Mouse (Mus musculus) cerebellum, adult 2 months (tissue): Measurements from ENCODE around the gene Qsox1. TPM values are rescaled to one million over a fixed set of nuclear protein-coding genes. Genes with fewer than 3 reads are reported as not detected.

Experiments used
- DNase-seq, 2 experiments: peaks; one replicate each; pipeline ENCODE4 v3.0.0; 2021
- H3K27ac ChIP-seq: fragments of 200-500 bp; 2 replicates; pipeline ENCODE4 v1.5.1; 2012; ENCODE audit warnings: low read length, control low read depth, inconsistent platforms; ENCODE audit not compliant: insufficient read depth
- H3K27me3 ChIP-seq: fragments of 200-500 bp; 2 replicates; pipeline ENCODE4 v1.6.1; 2012; ENCODE audit warnings: inconsistent platforms, mild to moderate bottlenecking, low read length, moderate library complexity; ENCODE audit not compliant: control insufficient read depth, insufficient read depth
- H3K4me1 ChIP-seq: fragments of 200-500 bp; 2 replicates; pipeline ENCODE4 v1.6.1; 2011; ENCODE audit warnings: low read length; ENCODE audit not compliant: control insufficient read depth, insufficient read depth
- H3K4me3 ChIP-seq: fragments of 200-500 bp; replicated peaks from 2 replicates; pipeline ENCODE3; 2011; ENCODE audit warnings: mild to moderate bottlenecking, low read depth, low read length, control low read depth; ENCODE audit not compliant: insufficient read depth
- CTCF ChIP-seq: fragments of 200-500 bp; IDR thresholded peaks from 2 replicates; pipeline ENCODE4 v1.5.1; 2011; ENCODE audit warnings: low read depth, mild to moderate bottlenecking, control low read depth, low read length, moderate library complexity, borderline replicate concordance; ENCODE audit not compliant: insufficient read depth
- POLR2A ChIP-seq: fragments of 200-500 bp; IDR thresholded peaks from 2 replicates; pipeline ENCODE4 v1.6.1; 2011; ENCODE audit warnings: low read length, control low read depth, borderline replicate concordance; ENCODE audit not compliant: insufficient read depth
- WGBS: fragments of 180-500 bp; shearing (Covaris S2); methylation state at CpG from one replicate; pipeline ENCODE4 v1.1.7; 2018; 5-methylcytosine and 5-hydroxymethylcytosine counted together
- polyA plus RNA-seq: library from polyadenylated mRNA; depleted of rRNA; stranded (reverse); fragments of >200 nt; gene quantifications from 2 replicates; pipeline ENCODE4 v1.2.3, GENCODE M21; 2012

Qsox1 gene
- polyA plus RNA-seq, 1 experiment, result 29.0 TPM

DNA sequence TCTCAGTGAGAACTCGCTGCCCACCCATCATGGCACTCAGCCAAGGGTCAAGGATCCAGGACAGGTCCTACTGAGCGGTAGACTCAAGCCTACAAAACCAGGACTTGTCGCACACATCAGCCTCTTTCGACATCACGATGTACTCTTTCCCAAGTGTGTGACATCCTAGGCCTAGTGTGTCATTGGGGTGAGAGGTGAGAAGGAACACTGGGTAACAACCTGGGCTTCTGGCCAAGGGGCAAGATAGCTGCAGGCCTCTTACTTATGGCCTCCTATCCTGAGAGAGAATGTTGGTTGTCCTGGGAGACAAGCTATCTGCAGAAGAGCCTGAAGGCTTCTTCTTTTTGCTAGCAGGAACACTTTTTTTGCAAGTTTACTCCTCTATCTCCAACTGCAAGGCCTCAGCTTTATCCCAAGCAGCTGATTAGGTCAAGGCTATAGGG lies 16.9 kb downstream of the Qsox1 start:
- Histone ChIP-seq H3K27me3 (no peaks in the 10 kb centered on the region), H3K4me3 (no peak overlapping the region), H3K27ac (no peak overlapping the region), H3K4me1 (peaks cover 18% of the 10 kb centered on the region)
- DNase-seq, result no peak
- 96% methylated on average over 5 of the region's 5 CpGs for WGBS
- no peak for TF ChIP-seq CTCF
- no peak for TF ChIP-seq POLR2A

- Histone ChIP-seq H3K27ac (no peak overlapping the region), H3K4me3 (no peak overlapping the region), H3K27me3 (no peaks in the 10 kb centered on the region), H3K4me1 (peaks cover 19% of the 10 kb centered on the region)
- DNase-seq, result no peak
- no peak for TF ChIP-seq CTCF
- no peak for TF ChIP-seq POLR2A
- WGBS, result 91% methylated on average over 6 of the region's 6 CpGs
Observed at GRCm38 (mm10) chr1:155794855-155795254, 17.8 kb downstream of the Qsox1 start.

- Histone ChIP-seq H3K4me3 (no peak overlapping the region), H3K27ac (no peak overlapping the region), H3K4me1 (peaks cover 15% of the 10 kb centered on the region), H3K27me3 (no peaks in the 10 kb centered on the region)
- DNase-seq, result no peak
- no peak for TF ChIP-seq POLR2A
- peak; percentile 43; the same call in 1 of the 2 replicates for TF ChIP-seq CTCF
- 83% methylated on average over 5 of the region's 5 CpGs for WGBS
Observed at GRCm38 (mm10) chr1:155791919-155792318, 20.8 kb downstream of the Qsox1 start.

- Histone ChIP-seq H3K27ac (no peak overlapping the region), H3K4me3 (no peak overlapping the region), H3K27me3 (no peaks in the 10 kb centered on the region), H3K4me1 (peaks cover 15% of the 10 kb centered on the region)
- 53% methylated on average over 16 of the region's 16 CpGs for WGBS
- TF ChIP-seq POLR2A, result no peak
- no peak for TF ChIP-seq CTCF
- peak; percentile 58 to 76 for DNase-seq
Observed at GRCm38 (mm10) chr1:155790111-155790974, 22.3 kb downstream of the Qsox1 start.

- no peak for TF ChIP-seq CTCF
- no peak for TF ChIP-seq POLR2A
- WGBS, result 83% methylated on average over 7 of the region's 7 CpGs
- H3K4me3 ChIP-seq, result no peak overlapping the region
- no peak for DNase-seq
- H3K4me1 ChIP-seq, result peaks cover 14% of the 10 kb centered on the region
- H3K27ac ChIP-seq, result no peak overlapping the region
- H3K27me3 ChIP-seq, result no peaks in the 10 kb centered on the region
Observed at GRCm38 (mm10) chr1:155785886-155786285, 26.8 kb downstream of the Qsox1 start.

DNA sequence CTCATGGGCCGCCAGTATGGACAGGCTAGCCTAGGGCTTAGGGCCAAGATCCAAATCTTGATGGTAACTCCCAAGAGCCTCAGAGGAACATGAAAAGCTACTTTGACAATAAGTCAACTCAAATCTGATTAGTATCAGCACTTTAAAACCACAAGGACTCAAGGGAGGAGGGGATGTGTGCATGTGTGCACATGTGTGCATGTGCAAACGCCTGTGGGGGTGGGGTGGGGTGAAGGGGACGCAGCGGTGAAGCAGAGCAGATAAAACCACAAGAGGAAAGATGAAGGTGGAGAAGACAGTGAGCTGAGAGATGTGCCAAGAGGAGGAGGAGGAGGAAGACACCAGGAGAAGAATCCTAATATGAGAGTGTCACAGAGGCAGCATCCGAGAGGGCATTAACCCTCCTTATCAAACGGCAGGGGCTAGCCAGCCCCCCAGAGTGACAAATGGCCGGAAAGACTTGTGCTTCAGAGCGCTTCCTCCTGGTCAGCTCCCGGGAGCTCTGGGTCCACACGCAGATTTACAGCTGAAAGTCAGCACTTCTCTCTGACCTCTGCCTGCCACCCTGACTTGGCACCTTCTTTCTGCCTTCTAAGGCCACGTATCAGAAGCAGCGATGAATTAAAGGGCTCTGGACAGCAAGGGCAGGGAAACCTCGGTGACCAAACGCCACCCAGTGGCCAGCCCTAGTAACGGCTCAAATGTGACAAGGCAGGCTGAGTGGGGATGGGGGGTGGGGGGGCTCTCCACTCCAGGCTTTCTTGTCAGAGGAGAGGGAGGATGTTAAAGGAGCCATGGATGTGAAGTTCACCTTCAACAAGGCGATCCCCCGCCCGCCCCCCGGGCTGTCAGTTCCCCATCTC lies 28.1 kb downstream of the Qsox1 start:
- H3K27ac ChIP-seq, result no peak overlapping the region
- H3K4me1 ChIP-seq, result peaks cover 1% of the 10 kb centered on the region; the same call in 1 of the 2 replicates
- TF ChIP-seq CTCF (peak; percentile 78), POLR2A (no peak)
- H3K4me3 ChIP-seq, result no peak overlapping the region
- DNase-seq, result peak; percentile 50 to 62
- no peaks in the 10 kb centered on the region for H3K27me3 ChIP-seq
- WGBS, result 47% methylated on average over 19 of the region's 19 CpGs

- Histone ChIP-seq H3K27me3 (no peaks in the 10 kb centered on the region), H3K4me1 (peaks cover 4% of the 10 kb centered on the region; the same call in 1 of the 2 replicates), H3K27ac (no peak overlapping the region), H3K4me3 (no peak overlapping the region)
- TF ChIP-seq POLR2A (no peak), CTCF (no peak)
- 81% methylated on average over 5 of the region's 5 CpGs for WGBS
- no peak for DNase-seq
Observed at GRCm38 (mm10) chr1:155782382-155782781, 30.3 kb downstream of the Qsox1 start.
